Mouse (Mus musculus) small intestine, adult 2 months (tissue): ENCODE measurements around the gene Znrf2. TPM values are rescaled to one million over a fixed set of nuclear protein-coding genes. Genes with fewer than 3 reads are reported as not detected.

Experiments used
- H3K27ac ChIP-seq: fragments of 200-500 bp; 2 replicates; pipeline ENCODE4 v1.5.1; 2012; ENCODE audit warnings: low read depth, low read length, control low read depth, inconsistent platforms; ENCODE audit not compliant: insufficient read depth
- H3K27me3 ChIP-seq: fragments of 200-500 bp; 2 replicates; pipeline ENCODE4 v1.6.1; 2012; ENCODE audit warnings: mild to moderate bottlenecking, moderate library complexity, low read length, inconsistent platforms; ENCODE audit not compliant: control insufficient read depth, insufficient read depth
- H3K36me3 ChIP-seq: fragments of 200-500 bp; 2 replicates; pipeline ENCODE4 v1.6.1; 2012; ENCODE audit warnings: mild to moderate bottlenecking, low read length, control low read depth, inconsistent platforms; ENCODE audit not compliant: control insufficient read depth, insufficient read depth
- H3K4me1 ChIP-seq: fragments of 200-500 bp; 2 replicates; pipeline ENCODE4 v1.6.1; 2012; ENCODE audit warnings: low read length, inconsistent platforms, mixed read lengths; ENCODE audit not compliant: control insufficient read depth, insufficient read depth, insufficient read length
- H3K4me3 ChIP-seq: fragments of 200-500 bp; 2 replicates; pipeline ENCODE4 v1.5.1; 2012; ENCODE audit warnings: low read depth, mild to moderate bottlenecking, control low read depth, inconsistent platforms, low read length, moderate library complexity
- CTCF ChIP-seq: fragments of 200-500 bp; IDR thresholded peaks from 2 replicates; pipeline ENCODE4 v1.5.1; 2012; ENCODE audit warnings: low read depth, mild to moderate bottlenecking, control low read depth, inconsistent platforms, low read length, moderate library complexity, mixed read lengths; ENCODE audit not compliant: insufficient replicate concordance, insufficient read length; ENCODE audit errors: extremely low read depth
- POLR2A ChIP-seq: fragments of 200-500 bp; IDR thresholded peaks from 2 replicates; pipeline ENCODE4 v1.6.1; 2012; ENCODE audit warnings: low read depth, mild to moderate bottlenecking, control low read depth, inconsistent platforms, low read length, moderate library complexity
- WGBS: fragments of 180-500 bp; shearing (Covaris S2); methylation state at CpG from one replicate; pipeline ENCODE4 v1.1.7; 2018; 5-methylcytosine and 5-hydroxymethylcytosine counted together
- polyA plus RNA-seq: library from polyadenylated mRNA; depleted of rRNA; stranded (reverse); fragments of >200 nt; gene quantifications from 2 replicates; pipeline ENCODE4 v1.2.3, GENCODE M21; 2012; rRNA removed

The Znrf2 gene
- polyA plus RNA-seq, 1 experiment = 7.0 TPM

DNA sequence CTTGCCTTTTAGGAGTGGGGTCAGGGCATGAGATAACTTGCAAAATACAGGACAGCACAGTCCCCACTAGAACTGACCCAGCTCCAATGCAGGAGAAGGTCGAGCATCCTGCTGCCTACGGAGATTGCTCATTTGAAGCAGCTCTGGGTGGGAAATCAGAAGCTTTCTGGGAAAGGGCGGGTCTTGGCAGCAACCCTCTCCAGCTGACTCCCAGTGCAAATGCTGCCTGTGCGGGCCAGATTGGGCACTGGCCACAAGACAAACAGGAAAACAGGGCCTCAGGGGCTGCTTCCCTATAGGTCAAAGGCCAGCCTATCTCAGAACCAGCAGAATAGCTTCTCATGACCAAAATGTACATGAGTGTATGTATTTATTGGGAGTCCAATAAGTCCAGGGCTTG lies 122.9 kb downstream of the Znrf2 start:
- 38% methylated on average over 4 of the region's 4 CpGs for WGBS
- no peaks in the 10 kb centered on the region for H3K27me3 ChIP-seq
- TF ChIP-seq CTCF (no peak), POLR2A (no peak)
- H3K27ac ChIP-seq = no peak overlapping the region
- H3K4me1 ChIP-seq = peaks cover 8% of the 10 kb centered on the region; the same call in 1 of the 2 replicates
- H3K4me3 ChIP-seq = no peak overlapping the region
- peaks cover 24% of the 10 kb centered on the region for H3K36me3 ChIP-seq

DNA sequence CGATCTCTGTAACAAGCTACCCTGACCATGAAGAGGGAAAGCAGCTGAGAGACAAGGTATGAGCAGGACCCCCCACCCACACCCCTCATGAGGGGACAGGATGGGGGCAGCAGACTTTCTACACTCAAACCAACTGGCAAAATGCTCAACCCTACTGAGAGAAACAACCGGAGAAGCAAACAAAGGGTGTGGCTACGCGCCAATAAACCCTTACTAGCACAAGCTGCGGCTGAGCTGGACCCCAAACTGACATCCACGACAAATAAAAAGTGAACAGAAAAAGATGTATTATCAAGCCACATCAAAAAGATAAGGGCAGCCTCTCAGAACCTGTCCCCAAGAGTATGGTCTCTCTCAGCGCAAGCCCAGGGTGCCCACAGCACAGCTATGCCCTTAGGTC lies 123.4 kb downstream of the Znrf2 start:
- H3K4me1 ChIP-seq = peaks cover 8% of the 10 kb centered on the region; the same call in 1 of the 2 replicates
- peaks cover 21% of the 10 kb centered on the region for H3K36me3 ChIP-seq
- 55% methylated on average over 7 of the region's 7 CpGs for WGBS
- no peak overlapping the region for H3K27ac ChIP-seq
- no peak for TF ChIP-seq POLR2A
- no peak for TF ChIP-seq CTCF
- H3K27me3 ChIP-seq = no peaks in the 10 kb centered on the region
- no peak overlapping the region for H3K4me3 ChIP-seq

GRCm38 (mm10) chr6:54941149-54941548 lies 124.4 kb downstream of the Znrf2 start:
- Histone ChIP-seq H3K27me3 (no peaks in the 10 kb centered on the region), H3K27ac (no peak overlapping the region), H3K4me1 (peaks cover 8% of the 10 kb centered on the region; the same call in 1 of the 2 replicates), H3K36me3 (peaks cover 20% of the 10 kb centered on the region), H3K4me3 (no peak overlapping the region)
- TF ChIP-seq POLR2A (no peak), CTCF (no peak)
- 87% methylated on average over 6 of the region's 6 CpGs for WGBS

Other genes with a start within 250 kb of the Znrf2 start
- 3.5 and 5.1 TPM in 2 replicates for gene Plekha8, start 221.8 kb upstream of the Znrf2 start, polyA plus RNA-seq
- 0.27 and 0.30 TPM in 2 replicates for gene Fkbp14, start 219.6 kb upstream of the Znrf2 start, polyA plus RNA-seq
- 2.8 and 3.8 TPM in 2 replicates for gene Mturn, start 135.3 kb upstream of the Znrf2 start, polyA plus RNA-seq
- gene Nod1, start 155.7 kb downstream of the Znrf2 start, polyA plus RNA-seq = 8.5 and 11.2 TPM in 2 replicates
- gene Ggct, start 176.0 kb downstream of the Znrf2 start, polyA plus RNA-seq = 0.17 and 1.5 TPM in 2 replicates
- 11.2 and 31.4 TPM in 2 replicates for gene Gars, start 221.1 kb downstream of the Znrf2 start, polyA plus RNA-seq